Mouse (Mus musculus): ENCODE data around the gene Rnf114.

Rnf114 gene

DNA sequence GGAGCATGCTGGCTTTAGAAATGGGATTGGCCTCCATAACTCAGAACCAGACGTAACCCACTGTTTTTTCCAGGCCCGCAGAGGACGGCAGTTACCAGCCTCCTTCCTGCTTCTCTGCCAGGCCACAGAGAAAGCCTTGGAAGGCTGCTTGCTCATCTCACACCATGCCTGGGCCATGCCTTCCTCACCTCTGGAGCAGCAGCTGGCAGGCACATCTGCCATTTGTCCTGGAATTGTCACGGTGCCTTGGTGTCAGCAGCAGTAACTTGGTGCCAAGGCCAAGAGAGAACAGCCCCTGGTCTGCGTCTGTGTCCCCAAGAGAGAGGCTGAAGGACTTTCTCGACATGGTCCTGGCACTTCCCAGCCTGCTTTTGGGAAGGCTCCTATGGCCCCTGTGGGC, 18.2 kb upstream of the Rnf114 start:
- DNase-seq (ENCODE audit: low read depth in 1 of 2, low spot score in 2 of 2), result no peak

- no peak for DNase-seq (ENCODE audit: low read depth in 1 of 2, low spot score in 2 of 2)
Measured at GRCm38 (mm10) chr2:167475596-167475995, 16.8 kb upstream of the Rnf114 start.

- DNase-seq (ENCODE audit: low read depth in 1 of 2, low spot score in 2 of 2), result no peak
Measured at GRCm38 (mm10) chr2:167476200-167476688, 16.2 kb upstream of the Rnf114 start.

- DNase-seq (ENCODE audit: low read depth in 1 of 2, low spot score in 2 of 2), result no peak
Measured at GRCm38 (mm10) chr2:167476762-167477161, 15.7 kb upstream of the Rnf114 start.

- no peak for DNase-seq (ENCODE audit: low read depth in 1 of 2, low spot score in 2 of 2)
Measured at GRCm38 (mm10) chr2:167478128-167478527, 14.3 kb upstream of the Rnf114 start.

DNA sequence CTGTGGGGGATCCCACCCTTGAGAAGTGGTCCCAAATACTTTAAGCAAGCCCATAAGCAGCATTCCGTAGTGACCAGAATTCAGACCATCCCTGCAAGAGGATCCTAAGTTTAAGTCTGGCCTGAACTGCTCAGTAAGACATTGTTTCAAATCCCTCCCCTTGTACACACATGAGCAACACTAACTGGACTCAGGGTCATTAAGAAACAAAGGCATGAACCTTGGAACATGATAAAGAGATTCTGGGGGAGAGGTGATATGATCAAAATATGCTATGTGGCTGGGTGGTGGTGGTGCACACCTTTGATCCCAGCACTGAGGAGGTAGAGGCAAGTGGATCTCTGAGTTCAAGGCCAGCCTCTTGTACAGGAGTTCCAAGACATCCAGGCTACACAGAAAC, 12.9 kb upstream of the Rnf114 start:
- DNase-seq (ENCODE audit: low read depth in 1 of 2, low spot score in 2 of 2), result no peak

- DNase-seq (ENCODE audit: low read depth in 1 of 2, low spot score in 2 of 2), result no peak
Measured at GRCm38 (mm10) chr2:167482681-167483080, 9.8 kb upstream of the Rnf114 start.

DNA sequence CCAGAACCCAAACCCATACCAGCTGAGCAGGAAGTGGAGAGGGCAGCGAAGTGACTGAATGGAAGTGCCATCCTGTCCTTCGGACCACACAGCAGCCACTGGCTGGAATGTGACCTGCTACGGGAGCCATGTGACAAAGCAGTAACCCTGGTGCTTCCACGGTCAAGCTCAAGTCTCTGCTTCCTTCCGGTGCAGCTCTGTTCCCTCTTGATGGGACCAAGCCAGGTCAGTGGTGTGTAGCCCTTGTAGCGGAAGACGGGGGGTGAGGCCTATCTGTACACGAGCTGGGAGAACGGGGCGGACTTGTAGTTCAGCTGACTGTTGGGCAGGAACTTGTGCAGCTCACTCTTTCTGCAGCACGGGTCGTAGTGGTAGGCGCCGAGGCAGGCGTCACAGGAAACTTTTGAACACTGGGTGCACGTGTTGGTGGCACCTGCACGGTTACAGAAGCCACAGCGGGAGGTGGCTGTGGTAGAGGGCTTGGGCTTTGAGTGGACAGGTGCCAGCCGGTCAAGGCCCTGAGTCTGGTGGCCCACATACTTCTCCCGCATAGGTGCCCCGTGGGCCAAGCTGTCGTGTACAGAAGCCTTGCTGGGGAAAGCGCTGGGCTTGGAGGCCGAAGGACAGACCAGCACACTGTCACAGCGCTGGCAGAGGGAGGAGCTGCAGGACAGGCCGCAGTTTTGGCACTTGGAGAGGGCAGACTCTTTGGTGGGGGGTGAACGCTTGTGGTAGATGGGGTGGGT, 9.2 kb upstream of the Rnf114 start:
- no peak for DNase-seq (ENCODE audit: low read depth in 1 of 2, low spot score in 2 of 2)

DNA sequence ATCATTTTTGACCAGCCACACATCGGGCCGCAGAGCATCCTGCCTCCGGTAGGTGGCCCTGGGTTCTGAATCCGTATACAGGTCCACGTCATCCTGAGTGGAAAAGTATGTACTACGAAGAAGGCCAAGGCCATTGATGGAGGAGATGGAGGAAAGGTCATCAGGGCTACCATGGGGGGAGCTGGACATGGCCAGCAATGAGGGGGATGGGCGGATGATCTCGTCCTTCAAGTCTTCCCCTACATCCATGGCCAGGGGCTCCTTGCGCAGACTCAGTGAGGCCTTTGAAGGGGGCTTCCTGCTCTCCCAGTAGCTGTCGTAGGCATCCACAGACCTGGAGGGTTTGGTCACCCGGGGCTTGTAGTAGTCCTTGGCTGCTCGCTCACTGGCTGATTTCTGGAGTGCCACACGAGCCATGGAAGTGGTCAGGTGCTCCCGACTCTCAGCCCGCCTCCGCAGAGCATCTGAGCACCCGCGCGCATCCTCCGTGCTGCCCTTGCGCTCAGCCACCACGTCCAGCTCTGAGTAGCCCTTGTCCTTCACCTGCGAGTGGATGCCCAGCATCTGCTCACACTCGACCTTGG, 8.5 kb upstream of the Rnf114 start:
- DNase-seq (ENCODE audit: low read depth in 1 of 2, low spot score in 2 of 2), result no peak

- DNase-seq (ENCODE audit: low read depth in 1 of 2, low spot score in 2 of 2), result no peak
Measured at GRCm38 (mm10) chr2:167484932-167485331, 7.5 kb upstream of the Rnf114 start.

GRCm38 (mm10) chr2:167485501-167486377, 6.7 kb upstream of the Rnf114 start:
- no peak for DNase-seq (ENCODE audit: low read depth in 1 of 2, low spot score in 2 of 2)

- DNase-seq (ENCODE audit: low read depth in 1 of 2, low spot score in 2 of 2), result no peak
Measured at GRCm38 (mm10) chr2:167486573-167486972, 5.9 kb upstream of the Rnf114 start.

GRCm38 (mm10) chr2:167487551-167487950, 4.9 kb upstream of the Rnf114 start:
- DNase-seq (ENCODE audit: low read depth in 1 of 2, low spot score in 2 of 2), result no peak

DNA sequence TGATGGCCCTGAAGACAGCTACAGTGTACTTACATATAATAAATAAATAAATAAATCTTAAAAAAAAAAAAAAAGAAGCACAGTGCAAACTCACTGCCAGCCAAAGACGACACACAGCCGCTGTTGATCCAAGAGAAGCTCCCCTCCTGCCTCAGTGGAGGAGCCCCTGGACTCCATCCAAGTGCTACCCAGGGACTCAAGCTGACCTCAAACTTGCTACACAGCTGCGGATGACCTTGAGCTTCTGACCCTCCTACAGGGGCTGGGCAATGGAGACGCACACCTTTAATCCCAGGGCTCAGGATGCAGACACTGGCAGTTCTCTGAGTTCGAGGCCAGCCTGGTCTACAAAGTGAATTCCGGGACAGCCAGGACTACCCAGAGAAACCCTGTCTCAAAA, 4.5 kb upstream of the Rnf114 start:
- DNase-seq (ENCODE audit: low read depth in 1 of 2, low spot score in 2 of 2), result no peak

DNA sequence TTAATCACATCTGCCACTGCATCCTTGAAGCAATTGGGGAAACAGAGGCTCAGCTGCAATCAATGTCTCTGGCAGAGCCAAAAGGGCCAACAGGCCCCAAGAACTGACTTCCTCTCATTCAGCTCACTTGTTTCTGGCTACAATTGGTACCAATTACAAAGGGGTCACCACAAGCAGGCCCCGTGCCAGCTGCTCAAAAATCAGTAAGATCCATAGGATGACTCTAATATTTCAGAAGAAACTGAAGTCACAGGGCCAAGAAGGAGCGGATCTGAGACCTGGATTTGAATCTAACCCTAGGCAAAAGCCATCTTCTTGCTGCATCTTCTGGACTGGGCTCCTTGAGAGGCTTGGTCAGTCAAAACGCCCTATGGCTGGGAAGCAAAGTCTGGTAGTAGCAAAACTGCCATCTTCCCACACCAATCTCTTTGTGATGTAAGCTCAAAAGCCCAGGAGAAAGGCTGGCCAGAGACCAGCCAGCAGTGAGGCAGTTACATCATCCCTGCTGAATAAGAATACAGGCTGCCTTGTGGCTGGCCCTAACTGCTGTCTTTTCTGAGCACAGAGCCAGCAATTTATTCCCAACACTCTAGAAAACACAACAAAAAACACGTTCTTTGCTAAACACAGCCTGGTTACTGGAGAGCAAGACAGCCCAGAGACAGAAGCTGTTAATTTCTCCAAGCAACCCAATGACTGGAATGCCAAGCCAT, 1.5 kb upstream of the Rnf114 start:
- DNase-seq (ENCODE audit: low read depth in 1 of 2, low spot score in 2 of 2), result no peak

- peak; percentile 86 to 95 for DNase-seq (ENCODE audit: low read depth in 1 of 2, low spot score in 2 of 2)
Measured at GRCm38 (mm10) chr2:167492713-167493636, 530 bp downstream of the Rnf114 start, which contains the start of gene Spata2. Spata2 (minus strand) TSS chr2:167492887.

DNA sequence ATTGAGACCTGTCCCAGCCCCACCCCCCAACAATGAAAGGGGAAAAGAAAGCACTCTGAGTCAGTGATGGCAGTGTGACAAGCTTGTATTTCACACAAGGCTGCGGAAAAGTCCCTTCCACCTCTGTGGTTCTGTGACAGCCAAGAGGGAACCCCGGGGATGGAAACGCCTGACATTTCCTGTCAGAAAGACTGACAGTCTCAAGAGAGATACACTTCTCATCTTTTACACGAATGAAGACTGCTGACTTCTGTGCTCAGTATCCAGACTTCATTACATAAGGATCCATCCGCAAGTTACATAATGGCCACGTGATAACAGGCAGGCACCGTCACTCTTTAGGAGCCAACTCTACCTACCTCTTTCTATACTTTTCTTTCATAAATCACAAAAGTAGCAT, 4.0 kb downstream of the Rnf114 start:
- DNase-seq (ENCODE audit: low read depth in 1 of 2, low spot score in 2 of 2), result peak; percentile 28 to 40

GRCm38 (mm10) chr2:167497272-167497671, 4.8 kb downstream of the Rnf114 start:
- peak in 1 of 2 experiments; percentile 52 for DNase-seq (ENCODE audit: low read depth in 1 of 2, low spot score in 2 of 2)

DNA sequence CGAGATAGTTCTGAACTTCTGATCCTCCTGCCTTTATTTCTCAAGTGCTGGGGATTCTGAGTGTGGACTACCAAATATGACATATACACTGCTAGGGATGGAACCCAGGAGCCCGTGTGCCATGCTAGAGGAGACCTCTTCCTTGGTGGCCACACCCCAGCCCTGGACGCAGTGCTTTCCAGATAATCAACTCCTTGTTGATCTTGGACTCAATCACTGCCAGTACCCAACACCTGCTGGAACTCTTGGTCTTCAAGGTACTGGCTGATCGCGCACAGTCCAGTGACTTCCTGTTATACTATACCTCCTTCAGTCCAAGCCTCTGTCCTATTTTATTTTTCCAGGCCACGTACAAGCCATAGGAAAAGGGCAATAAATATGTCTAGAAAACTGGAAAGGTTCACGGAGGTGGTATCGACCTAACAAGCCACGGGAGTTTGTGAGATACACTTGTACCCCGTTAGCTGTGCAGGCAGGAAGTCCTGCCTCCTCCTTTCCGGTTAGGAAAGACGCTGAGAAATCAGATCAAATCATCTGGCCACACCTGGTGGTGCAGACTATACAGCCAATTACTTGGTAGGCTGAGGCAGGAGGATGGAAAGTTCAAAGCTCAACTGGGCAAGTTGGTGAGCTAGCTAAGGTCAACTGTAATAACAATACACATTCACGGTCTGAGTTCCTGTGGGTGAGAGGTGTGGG, 10.3 kb downstream of the Rnf114 start:
- no peak for DNase-seq (ENCODE audit: low read depth in 1 of 2, low spot score in 2 of 2)

Measured in monocyte, adult 2 months (primary cell).